Mouse (Mus musculus): ENCODE measurements around the gene Adgrd1. TPM values are rescaled to one million over a fixed set of nuclear protein-coding genes. Genes with fewer than 3 reads are reported as not detected.

The Adgrd1 gene
- total RNA-seq, 2 experiments from 2014 or later, result 0.55 to 0.60 TPM

DNA sequence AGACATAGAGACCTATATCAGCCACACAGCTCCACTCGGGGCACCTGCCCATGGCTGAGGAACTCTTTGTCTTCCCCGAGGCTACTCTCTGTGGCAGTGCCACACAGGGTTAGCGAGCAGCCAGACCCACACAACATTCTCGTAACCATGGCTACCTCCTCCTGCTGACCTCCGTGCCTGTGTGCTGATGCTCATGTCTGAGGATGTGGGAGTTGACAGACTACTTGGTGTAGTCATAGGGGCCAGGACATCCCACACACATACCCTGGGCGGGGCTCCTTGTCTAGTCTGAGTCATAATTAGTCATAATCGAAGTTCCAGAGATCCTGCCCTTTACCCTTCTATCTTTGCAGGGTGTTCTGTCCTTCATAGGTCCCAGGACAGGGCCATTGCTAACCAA lies 93.5 kb downstream of the Adgrd1 start:
- DNase-seq (ENCODE audit: low spot score in 2 of 2), result no peak

DNA sequence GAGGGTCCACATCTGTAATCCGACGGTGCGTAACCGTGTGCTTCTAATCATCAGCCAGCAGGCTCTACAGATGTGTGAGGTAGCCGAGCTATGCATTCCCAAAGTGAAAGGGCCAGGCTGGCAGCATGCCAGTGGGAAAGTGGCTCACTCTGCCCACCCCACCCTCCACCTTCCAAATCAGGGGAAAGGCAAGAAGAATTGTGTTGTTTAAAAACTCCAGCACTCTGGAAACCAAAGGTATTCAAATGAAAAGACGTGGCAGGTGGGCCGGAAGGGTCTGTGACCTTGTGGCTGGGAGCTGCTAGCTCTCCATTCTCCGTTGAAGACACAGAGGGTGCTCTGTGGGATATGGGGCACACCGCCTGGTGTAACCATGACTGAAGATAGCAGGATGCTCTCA lies 100.0 kb downstream of the Adgrd1 start:
- no peak for DNase-seq (ENCODE audit: low spot score in 2 of 2)

DNA sequence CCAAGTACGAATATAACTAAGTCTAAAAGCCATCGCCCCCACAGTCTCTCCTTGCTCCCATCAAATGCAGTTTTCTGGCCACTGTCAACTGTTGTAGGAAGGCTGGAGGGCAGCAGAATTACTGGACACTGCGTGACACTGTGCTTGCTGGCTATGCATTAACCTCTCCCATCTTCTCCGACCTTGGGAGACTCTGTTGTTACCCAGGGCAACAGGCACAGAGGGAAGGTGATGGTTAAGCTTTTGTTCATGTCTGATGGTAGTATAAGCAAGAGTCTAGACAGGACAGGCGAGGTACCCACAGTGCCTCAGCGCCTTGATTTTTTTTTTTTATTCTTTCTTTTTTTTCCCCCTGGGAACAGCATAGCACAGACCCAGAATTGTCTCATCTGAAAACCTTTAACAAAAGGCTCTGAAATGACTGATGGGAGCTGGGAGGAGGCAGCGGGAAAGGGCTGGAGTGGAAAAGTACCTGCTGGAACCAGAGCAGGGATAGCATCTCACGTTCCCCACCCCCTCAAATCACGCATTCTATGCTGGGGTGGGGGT lies 100.5 kb downstream of the Adgrd1 start:
- no peak for DNase-seq (ENCODE audit: low spot score in 2 of 2)

DNA sequence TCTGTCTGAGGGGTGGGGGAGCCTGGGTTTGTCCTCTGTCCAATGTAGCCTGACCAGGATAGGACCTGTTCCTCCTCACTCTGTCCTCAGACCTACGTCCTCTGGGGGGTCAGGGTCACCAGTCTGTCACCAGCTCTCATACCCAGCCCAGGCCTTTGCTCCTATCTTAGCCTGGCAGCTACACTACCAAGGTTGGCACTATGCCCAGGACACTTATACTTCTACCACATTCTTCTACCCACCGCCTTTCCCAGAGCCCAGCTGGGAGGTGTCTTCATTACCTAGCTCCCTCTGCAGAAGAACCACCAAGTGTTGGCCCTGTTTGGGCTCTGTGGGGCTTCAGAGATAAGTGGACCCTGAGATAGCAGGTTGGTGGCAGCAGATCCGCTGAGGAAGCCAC lies 103.6 kb downstream of the Adgrd1 start:
- no peak for DNase-seq (ENCODE audit: low spot score in 2 of 2)

DNA sequence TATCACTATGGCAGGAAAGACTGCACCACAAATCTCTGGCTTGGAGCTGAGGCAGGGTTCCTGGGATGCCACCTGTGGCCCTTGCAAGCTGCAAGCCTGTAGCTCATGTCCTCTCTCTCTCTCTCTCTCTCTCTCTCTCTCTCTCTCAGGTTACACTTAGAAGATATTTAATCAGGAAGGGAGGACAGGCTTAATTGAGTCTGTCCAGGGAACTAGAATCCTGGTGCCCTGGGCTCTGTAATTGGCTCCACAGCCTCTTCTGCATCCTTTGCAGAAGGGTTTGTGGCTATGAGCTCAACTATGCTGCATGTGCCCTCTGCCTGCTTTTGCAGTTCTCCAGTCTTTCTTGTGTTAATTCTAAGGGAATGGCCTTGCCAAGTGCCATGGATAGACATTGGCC lies 111.7 kb downstream of the Adgrd1 start:
- no peak for DNase-seq (ENCODE audit: low spot score in 2 of 2)

DNA sequence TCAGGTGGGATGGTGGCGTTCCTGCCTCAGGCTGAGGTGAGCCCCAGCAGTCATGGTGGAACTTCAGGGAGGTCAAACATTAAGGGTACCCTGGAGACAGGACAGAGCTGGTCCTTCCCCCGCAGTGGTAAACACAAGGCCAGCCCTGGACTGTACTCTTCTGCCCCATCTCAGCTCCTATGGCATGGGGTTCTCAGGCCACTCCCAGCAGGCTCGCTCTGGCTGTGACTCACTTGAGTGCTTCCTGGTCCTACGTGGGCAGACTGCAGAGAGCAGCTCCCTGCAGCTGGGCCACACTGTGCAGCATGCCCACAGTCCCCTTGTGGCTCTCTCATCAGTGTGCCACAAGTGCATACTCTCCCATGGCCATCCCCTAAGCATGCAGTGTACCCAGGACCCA lies 112.3 kb downstream of the Adgrd1 start:
- DNase-seq (ENCODE audit: low spot score in 2 of 2), result no peak

DNA sequence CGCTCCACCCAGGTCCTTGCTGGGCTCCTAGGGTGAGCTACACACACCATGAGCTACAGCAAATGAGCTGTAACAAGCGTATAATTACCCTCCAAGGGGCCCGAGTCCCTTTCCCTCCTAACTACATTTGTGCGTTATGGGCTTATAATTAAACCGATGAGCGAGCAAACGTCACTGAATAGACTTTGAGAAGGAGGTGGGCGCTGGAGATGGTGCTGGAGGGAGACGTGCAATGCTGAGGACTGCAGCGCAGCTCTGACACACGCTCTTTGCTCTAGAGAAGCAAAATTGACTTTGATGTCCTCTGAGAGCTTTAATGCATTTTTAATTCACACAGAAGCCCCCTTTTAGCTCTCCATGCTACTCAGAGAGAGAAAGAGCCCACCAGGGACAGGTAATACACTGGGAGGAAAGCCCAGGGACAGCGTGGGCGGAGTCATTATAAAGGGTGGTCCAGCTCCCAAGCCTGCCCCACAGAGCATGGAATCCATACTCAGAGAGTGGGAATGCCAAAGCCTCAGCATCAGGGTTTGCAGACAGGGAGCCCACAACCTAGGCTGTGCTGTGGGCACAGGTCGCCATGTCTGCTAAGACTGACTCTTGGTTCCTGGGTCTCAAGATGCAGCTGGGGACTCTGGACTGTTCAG lies 115.0 kb downstream of the Adgrd1 start:
- DNase-seq (ENCODE audit: low spot score in 2 of 2), result no peak

DNA sequence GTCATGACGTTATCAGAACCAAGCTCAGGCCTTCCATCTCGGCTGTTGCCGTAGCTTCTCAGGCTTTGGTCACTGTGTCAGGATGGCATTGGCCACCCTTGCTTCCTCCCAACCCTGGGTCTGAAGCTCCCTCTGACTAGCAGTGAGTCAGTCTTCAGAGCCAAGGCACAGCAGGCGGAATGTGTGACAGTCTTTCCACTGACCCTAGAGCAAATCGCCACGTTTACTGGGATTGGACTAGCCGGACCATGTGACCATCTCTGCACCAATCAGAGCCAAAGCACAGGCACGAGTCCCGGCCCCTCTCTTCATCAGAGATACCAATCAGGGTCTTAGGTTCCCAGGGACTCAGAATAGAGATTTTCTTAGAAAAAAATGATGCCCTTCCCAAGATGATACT lies 117.5 kb downstream of the Adgrd1 start:
- no peak for DNase-seq (ENCODE audit: low spot score in 2 of 2)

DNA sequence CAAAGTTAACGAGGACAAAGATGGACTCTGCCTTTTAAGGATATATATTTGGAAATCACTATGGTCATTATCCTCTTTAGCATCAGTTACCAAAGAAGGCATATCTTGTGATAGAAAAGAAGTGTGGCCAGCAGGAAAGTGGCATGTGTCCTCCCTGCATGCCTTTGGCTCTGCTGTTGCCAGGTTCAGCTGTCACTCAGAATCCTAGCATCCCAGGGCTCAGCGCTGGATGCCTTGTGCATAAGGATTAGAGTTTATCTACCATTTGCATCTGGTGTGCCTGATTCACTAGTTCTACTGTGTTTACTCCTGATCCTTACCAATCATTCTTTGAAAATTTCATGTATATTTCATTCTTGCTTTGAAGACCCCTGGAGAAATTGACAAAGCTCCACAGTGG lies 119.5 kb downstream of the Adgrd1 start:
- no peak for DNase-seq (ENCODE audit: low spot score in 2 of 2)

DNA sequence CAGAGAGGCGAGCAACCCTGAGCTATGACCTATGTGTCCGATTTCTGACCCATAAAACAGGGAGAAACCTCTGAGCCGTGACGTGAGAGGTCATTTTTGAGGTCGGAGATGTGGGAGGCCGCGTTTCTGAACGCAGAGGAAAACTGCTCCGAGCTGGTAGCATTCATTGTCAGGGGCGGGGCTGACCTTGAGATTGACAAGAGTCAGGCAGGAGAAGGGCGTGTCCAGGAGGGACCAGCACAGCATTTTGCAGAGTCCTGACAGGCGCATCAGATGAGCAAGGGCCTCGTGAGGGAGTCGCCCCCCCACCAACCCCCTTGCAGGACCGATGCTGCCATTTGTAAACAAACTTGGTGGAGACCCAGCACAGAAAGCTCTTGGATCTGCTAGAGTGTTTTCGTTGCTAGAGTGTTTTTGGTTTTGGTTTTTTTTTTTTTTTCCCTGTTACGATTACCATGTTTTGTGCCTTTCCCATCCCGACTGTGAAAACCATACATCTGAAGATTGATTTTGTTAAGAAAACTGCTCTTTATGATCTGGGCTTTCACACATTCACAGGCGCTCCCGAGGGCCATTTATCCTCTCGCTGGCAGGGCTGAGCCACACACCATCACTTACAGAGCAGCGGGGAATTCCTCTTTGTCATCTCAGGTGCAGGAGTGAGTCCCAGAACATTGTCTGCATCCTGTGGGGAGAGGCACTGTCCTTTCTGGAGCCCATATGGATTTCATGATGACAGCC lies 121.1 kb downstream of the Adgrd1 start:
- no peak for DNase-seq (ENCODE audit: low spot score in 2 of 2)

DNA sequence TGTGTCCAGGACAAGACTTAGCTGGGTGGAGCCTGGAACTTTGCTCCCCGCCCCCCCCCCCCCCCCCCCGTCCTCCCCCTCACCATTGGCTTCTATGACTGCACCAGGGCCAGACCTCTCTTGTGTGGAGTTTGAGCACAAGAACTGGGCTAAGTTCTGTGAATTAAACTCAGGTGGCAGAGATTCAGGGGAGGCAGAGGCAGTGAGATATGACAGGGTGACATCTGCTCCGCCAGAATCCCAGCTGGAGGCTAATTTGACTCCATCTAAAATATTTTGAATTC lies 121.6 kb downstream of the Adgrd1 start:
- DNase-seq (ENCODE audit: low spot score in 2 of 2), result peak in 1 of 2 experiments; percentile 29

DNA sequence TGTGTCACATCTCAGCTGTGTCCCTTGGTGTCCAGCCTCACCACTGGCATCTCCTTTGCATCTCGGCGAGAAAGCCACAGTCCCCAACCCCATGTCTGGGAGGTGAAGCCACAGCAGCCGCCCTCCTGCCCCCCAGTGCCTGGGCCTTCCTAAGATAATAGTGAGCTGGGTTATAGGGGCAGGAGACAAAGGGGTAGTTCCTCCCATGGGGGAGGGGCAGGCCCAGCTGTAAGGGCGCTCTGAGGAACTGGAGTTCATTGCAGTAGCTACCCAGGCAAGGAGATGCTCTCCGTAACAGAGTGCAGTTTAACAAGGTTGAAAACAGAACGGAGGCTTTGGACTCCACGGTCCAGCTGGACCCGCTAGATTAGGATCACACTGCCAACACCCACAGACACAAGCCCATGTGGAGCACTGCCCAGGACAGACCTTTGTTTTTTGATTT lies 122.0 kb downstream of the Adgrd1 start:
- peak; percentile 28 to 41 for DNase-seq (ENCODE audit: low spot score in 2 of 2)

DNA sequence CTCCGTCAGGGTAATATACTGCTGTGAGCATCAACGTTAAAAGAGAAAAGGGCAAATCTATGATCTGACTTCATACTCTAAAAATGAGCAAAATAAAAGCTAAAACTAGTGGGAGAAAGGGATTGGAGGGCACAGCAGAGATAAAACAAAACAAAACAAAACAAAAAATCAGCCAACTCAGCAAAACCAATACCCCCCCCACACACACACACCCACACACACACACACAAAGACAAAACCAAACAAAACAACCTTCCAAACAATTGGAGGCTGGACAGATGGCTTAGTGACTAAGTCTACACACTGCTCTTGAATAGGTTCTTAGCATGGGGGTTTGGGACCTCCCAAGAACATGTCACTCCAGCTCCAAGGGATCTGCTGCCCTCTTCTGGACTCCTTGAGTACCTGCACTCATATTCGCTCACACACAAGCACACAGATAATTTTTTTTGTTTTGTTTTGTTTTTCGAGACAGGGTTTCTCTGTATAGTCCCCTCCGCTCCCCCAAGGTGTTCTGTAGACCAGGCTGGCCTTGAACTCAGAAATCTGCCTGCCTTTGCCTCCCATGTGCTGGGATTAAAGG lies 122.7 kb downstream of the Adgrd1 start:
- DNase-seq (ENCODE audit: low spot score in 2 of 2), result no peak

DNA sequence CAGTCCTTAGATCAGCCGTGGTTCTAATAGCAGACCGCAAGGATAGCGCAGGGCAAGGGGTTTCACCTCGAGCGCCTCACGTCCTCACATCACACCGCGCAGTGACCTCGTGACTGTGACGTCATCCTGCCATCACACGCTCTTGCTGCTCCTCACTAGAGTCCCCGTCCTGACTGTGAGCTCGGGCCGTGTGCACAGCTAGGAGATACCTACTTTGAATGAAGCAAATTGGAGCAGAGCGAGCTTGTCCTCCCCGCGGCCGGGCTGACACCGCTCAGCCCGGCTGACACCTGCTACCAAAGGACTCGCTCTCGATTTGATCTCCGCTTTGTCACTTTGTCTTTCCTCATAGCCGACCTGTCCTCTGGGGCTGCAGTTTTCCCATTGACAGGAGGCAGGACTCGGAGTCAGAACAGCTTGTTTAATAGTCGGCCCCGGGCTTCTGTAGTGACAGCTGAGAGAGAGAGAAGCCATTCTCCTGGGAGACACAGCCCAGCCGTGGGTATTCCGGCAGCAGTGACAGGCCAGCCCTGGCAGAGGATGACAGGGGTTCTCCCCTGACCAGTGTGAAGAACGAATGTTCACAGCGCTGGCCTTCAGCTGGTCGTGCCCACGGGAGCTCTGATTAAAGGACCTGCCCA lies 129.4 kb downstream of the Adgrd1 start:
- DNase-seq (ENCODE audit: low spot score in 2 of 2), result no peak

DNA sequence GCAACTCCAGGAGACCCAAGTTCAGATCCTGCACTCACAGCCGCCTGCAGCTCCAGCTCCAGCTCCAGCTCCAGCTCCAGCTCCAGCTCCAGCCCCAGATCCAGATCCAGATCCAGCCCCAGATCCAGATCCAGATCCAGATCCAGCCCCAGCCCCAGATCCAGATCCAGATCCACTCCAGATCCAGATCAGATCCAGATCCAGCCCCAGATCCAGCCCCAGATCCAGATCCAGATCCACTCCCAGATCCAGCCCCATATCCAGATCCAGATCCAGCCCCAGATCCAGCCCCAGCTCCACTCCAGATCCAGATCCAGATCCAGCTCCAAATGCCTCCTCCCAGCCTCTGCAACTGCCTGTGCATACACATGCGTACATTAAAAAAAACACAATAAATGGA lies 131.6 kb downstream of the Adgrd1 start:
- no peak for DNase-seq (ENCODE audit: low spot score in 2 of 2)

DNA sequence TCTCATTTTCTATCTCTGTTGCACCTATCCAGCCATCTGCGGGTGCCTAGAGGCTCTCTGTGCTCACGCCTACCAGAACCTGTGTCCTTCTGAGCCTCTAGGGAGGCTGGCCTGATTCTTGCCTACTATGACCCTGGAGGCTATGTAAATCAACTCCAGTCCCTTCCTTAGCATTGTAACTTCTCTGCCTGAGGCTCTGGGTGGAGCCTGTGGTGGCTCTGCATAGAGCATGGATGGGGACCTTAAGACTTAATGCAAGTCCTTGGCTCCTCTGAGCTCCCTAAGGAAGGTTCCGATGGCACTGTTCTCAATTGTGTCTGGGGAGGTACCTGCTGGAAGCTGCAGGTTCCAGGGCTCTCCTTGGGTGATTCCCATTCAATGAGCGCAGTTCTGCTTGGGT lies 136.8 kb downstream of the Adgrd1 start:
- no peak for DNase-seq (ENCODE audit: low spot score in 2 of 2)

DNA sequence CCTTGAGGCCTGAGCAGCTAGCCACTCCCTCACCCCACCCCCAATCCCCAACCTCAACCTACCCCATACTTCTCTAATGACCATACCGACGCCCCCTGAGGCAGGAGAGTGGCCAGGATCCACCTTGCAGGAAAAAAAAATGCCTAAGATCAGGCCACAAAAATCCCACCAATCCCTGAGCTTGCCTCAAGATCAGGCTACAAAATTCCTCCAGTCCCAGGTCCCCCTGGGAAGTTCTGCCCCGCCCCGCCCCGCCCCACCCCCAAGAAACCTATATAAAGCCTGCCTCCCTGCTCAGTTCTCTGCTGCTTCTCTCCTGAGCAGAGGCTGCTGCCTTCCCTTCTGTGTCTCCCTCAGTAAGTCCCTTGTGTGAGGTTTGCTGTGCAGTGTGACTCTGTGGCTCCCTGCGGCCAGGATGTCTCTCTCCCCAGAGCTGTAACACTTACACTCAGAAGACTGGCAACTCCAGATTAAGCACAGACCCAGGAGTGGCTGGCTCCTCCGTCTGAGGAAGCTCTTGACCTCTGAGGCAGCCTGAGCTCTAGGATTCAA lies 137.4 kb downstream of the Adgrd1 start:
- no peak for DNase-seq (ENCODE audit: low spot score in 2 of 2)

DNA sequence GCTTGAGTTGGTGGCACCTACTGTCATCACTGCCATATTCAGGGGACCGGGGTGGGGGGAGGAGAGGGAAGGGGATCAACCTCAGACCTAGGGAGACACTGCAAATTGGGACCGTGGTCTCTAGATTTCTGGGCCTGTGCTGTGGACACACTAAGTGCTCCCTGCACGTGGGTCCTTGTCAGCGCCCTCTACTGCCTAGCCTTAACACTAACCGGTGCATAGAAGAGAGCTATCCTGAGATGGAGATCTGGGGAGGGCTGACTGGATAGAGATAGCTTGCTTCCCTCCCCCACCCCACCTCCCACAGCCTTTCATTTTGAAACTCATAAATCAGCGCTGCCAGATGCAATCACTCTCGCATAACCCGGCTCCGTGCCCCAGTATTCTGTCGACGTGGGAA lies 139.8 kb downstream of the Adgrd1 start:
- DNase-seq (ENCODE audit: low spot score in 2 of 2), result no peak

DNA sequence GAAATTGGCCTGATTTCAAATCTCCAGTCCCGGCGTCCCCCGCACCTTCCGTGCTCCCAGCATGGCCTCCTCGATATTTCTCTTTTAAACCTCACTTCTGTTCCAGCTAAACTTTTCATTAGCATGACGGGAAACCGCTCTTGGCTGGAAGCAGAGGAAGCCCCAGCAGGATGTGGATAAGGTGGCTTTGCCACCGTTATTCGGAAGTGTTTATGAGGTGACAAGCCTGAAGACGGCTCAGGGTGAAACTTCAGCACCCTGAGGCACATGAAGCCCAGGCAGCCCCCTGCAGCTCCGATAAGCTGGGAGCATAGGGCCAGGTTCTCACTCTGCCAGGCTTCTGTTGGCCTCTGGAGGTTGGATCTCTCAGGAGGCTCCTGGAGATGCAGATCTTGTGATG lies 145.3 kb downstream of the Adgrd1 start:
- no peak for DNase-seq (ENCODE audit: low spot score in 2 of 2)

DNA sequence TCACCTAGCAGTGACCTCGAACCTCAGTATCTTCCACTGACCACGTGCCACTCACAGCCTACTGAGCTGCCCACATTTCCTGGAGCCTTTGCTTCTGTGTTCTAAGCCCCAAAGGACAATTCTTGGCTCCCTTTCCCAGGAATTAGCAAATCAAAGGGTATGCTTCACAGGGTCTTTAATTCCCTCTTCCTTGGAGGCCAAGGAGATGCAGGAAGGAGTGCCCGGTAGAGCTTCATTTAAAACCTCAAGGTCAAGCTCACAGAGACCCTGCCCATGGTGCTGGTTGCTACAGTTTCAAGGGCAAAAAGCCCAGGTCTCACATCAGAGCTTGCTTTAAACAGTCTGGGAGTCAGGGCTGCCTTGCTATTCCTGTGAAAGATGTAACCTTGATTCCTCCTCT lies 145.7 kb downstream of the Adgrd1 start:
- no peak for DNase-seq (ENCODE audit: low spot score in 2 of 2)

DNA sequence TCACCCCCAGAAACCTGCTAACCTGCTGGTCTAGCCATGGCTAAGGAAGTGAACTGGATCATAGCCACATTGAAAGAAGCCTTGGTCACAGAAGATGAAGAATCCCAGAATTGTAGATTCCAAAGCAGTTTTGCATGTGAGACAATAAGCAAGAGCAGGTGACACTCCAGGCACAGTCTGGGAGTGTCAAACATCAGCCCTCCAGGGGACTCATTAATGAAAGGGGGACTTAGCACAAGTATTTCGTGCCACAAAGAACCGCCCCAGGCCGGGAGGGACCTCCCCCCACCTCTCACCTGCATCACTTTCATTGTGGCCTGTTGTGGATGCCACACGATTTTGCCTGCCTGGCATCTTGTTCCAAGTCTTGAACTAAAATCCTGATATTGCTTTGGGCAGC lies 146.6 kb downstream of the Adgrd1 start:
- DNase-seq (ENCODE audit: low spot score in 2 of 2), result no peak

DNA sequence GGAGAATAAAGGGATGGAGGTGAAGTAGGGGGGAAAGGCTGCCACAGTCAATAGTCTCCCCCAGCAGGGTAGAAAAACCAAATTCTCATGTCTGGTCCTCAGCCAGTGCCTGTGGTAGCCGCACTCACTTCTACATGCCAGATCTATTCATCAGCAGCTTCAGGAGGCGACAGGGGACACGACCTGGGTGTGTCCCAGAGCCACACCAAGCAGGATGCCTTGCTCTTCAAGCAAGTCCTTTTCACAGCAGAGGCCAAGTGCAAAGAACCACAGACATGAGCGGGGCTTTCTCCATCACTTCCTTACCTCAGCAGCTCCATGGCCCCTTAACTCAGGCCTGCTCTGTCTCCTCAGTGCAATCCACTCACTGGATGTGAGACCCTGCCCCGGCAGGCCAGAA lies 147.8 kb downstream of the Adgrd1 start:
- no peak for DNase-seq (ENCODE audit: low spot score in 2 of 2)
